Mouse (Mus musculus) CH12.LX (cell line): ENCODE measurements around the gene Olfr53.

Experiments
- CHD1 ChIP-seq: IDR thresholded peaks from 2 replicates; pipeline ENCODE4 v1.6.1; 2012; ENCODE audit warnings: low read depth, low read length, improper control_type of control experiment, inconsistent platforms
- CHD2 ChIP-seq: IDR thresholded peaks from 2 replicates; pipeline ENCODE4 v1.6.1; 2011; ENCODE audit warnings: low read length, improper control_type of control experiment
- CTCF ChIP-seq, 2 experiments: IDR thresholded peaks in 1 of 2; conservative IDR thresholded peaks in 1 of 2; 2 replicates each; pipeline ENCODE4 v1.5.1; 2011 to 2012; ENCODE audit warnings: low read depth in 2 of 2, low read length in 2 of 2, improper control_type of control experiment in 1 of 2, inconsistent platforms in 1 of 2, mild to moderate bottlenecking in 1 of 2, moderate library complexity in 1 of 2
- GABPA ChIP-seq: IDR thresholded peaks from 2 replicates; pipeline ENCODE4 v1.6.1; 2012; ENCODE audit warnings: low read depth, low read length, improper control_type of control experiment, inconsistent platforms; ENCODE audit not compliant: insufficient replicate concordance
- JUND ChIP-seq: conservative IDR thresholded peaks from 2 replicates; pipeline ENCODE4 v1.6.1; 2011; ENCODE audit warnings: low read depth, low read length, improper control_type of control experiment
- MAFK ChIP-seq: IDR thresholded peaks from 2 replicates; pipeline ENCODE4 v1.6.1; 2011; ENCODE audit warnings: low read length, improper control_type of control experiment; ENCODE audit not compliant: insufficient replicate concordance
- POLR2A ChIP-seq: IDR thresholded peaks from 2 replicates; pipeline ENCODE4 v1.6.1; 2011; ENCODE audit warnings: low read depth, mild to moderate bottlenecking, improper control_type of control experiment, low read length
- TCF12 ChIP-seq: IDR thresholded peaks from 2 replicates; pipeline ENCODE4 v1.6.1; 2014; ENCODE audit warnings: low read depth, mild to moderate bottlenecking, inconsistent platforms, low read length, improper control_type of control experiment
- ZC3H11A ChIP-seq: IDR thresholded peaks from 2 replicates; pipeline ENCODE4 v1.6.1; 2012; ENCODE audit warnings: low read depth, mild to moderate bottlenecking, inconsistent platforms, low read length, improper control_type of control experiment

DNA sequence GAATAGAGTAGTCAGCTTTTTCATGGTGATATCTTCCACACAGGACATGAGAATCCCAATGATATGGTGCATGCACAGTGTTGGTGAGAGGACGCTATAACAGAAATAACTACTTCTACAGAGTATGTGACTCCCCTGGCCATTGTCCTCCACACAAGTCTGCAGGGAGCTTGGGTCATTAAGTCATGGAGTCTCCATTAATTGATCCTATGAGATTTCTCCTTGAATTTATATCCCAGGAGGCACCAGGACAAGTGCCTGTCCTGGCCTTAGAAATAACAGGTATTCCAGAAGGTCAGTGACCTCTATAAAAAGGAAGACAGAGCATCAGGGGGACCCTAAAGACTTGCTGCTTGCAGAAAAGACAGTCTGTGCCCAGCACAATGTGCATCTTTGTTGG lies at the start of gene Olfr53:
- TF ChIP-seq MAFK (no peak), TCF12 (no peak), CHD1 (no peak), CTCF (conservative IDR thresholded peaks at IDR 0.05 in 1 of 2, IDR thresholded peaks at IDR 0.05 in 1 of 2; ENCODE audit: low read depth in 2 of 2, low read length in 2 of 2) (no peak), GABPA (no peak), JUND (no peak), POLR2A (no peak), CHD2 (no peak), ZC3H11A (no peak)
